Mouse (Mus musculus) intestine, postnatal 0 days (tissue): Measurements from ENCODE around the gene Gnaq. TPM values are rescaled to one million over a fixed set of nuclear protein-coding genes. Genes with fewer than 3 reads are reported as not detected.

Experiments used
- ATAC-seq: fragments of 200-750 bp; cut with Nextera tagmentation; 2 replicates; pipeline ENCODE4 v1.8.0; 2017; ENCODE audit warnings: mild to moderate bottlenecking, moderate TSS enrichment, moderate library complexity
- H3K27ac ChIP-seq: fragments of 300-500 bp; sonication (generic); 2 replicates; pipeline ENCODE4 v1.5.1; 2014; ENCODE audit warnings: mild to moderate bottlenecking, low read depth, low read length, moderate library complexity
- H3K27me3 ChIP-seq: fragments of 300-500 bp; sonication (generic); replicated peaks from 2 replicates; pipeline ENCODE4 v1.6.1; 2014; ENCODE audit warnings: low read length, mixed read lengths; ENCODE audit not compliant: control insufficient read depth, insufficient read depth
- H3K36me3 ChIP-seq: fragments of 300-500 bp; sonication (generic); 2 replicates; pipeline ENCODE4 v1.6.1; 2014; ENCODE audit warnings: mild to moderate bottlenecking, moderate library complexity; ENCODE audit not compliant: control insufficient read depth, insufficient read depth
- H3K4me1 ChIP-seq: fragments of 300-500 bp; sonication (generic); replicated peaks from 2 replicates; pipeline ENCODE4 v1.6.1; 2014; ENCODE audit warnings: antibody characterized with exemption, low read length, mixed read lengths; ENCODE audit not compliant: control insufficient read depth, insufficient read depth
- H3K4me2 ChIP-seq: fragments of 300-500 bp; sonication (generic); replicated peaks from 2 replicates; pipeline ENCODE4 v1.6.1; 2014; ENCODE audit warnings: low read depth, mild to moderate bottlenecking, moderate library complexity
- H3K4me3 ChIP-seq: fragments of 300-500 bp; sonication (generic); 2 replicates; pipeline ENCODE4 v1.5.1; 2014; ENCODE audit warnings: low read depth, low read length
- H3K9ac ChIP-seq: fragments of 300-500 bp; sonication (generic); 2 replicates; pipeline ENCODE4 v1.6.1; 2014; ENCODE audit warnings: mild to moderate bottlenecking, low read depth, low read length
- H3K9me3 ChIP-seq: fragments of 300-500 bp; sonication (generic); 2 replicates; pipeline ENCODE4 v1.6.1; 2016; ENCODE audit warnings: mixed run types; ENCODE audit not compliant: control insufficient read depth
- CTCF ChIP-seq: sonication (generic); IDR thresholded peaks from 2 replicates; pipeline ENCODE4 v1.5.1; 2016; ENCODE audit warnings: low read depth, mild to moderate bottlenecking, control low read depth, antibody characterized with exemption, moderate library complexity
- WGBS: fragments of 180-500 bp; shearing (Covaris S2); extraction: QIAGEN DNeasy Blood & Tissue Kit; methylation state at CpG from one replicate; pipeline ENCODE4 v1.1.7; 2014; 5-methylcytosine and 5-hydroxymethylcytosine counted together
- polyA plus RNA-seq: library from polyadenylated mRNA; unstranded; fragments of >200 nt; fragmentation: Nextera tagmentation; extraction: Ambion mirVana; gene quantifications from 2 replicates; pipeline ENCODE4 v1.2.1, GENCODE M21; 2015

Gnaq gene
- polyA plus RNA-seq, 1 experiment from 2014 or later: 17.1 TPM

DNA sequence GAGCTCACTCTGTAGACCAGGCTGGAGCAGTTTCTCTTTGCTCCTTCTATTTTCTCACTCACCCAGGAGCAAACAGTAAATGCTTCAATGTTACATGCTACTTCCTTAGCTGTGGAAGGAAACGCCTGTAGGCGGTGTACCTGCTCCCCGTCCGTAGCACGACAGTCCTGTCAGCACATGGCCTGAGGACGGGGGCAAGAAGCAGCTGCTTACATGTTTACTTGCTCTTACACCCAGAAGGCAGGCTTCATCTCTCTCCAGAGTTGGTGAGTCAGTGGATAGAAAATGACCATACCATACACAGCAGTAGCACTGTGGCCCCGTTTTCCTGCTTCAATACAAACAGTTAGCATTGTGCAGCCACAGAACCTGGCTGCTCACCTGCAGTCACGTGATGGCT, 247.1 kb downstream of the Gnaq start:
- Histone ChIP-seq H3K36me3 (peaks cover 26% of the 10 kb centered on the region; the same call in 1 of the 2 replicates), H3K9ac (no peak overlapping the region), H3K9me3 (no peaks in the 10 kb centered on the region), H3K27me3 (no peaks in the 10 kb centered on the region), H3K4me1 (peaks cover 6% of the 10 kb centered on the region; the same call in 1 of the 2 replicates), H3K4me2 (no peak overlapping the region), H3K4me3 (no peak overlapping the region), H3K27ac (no peak overlapping the region)
- 75% methylated on average over 8 of the region's 8 CpGs for WGBS
- no peak for ATAC-seq
- TF ChIP-seq CTCF: no peak

DNA sequence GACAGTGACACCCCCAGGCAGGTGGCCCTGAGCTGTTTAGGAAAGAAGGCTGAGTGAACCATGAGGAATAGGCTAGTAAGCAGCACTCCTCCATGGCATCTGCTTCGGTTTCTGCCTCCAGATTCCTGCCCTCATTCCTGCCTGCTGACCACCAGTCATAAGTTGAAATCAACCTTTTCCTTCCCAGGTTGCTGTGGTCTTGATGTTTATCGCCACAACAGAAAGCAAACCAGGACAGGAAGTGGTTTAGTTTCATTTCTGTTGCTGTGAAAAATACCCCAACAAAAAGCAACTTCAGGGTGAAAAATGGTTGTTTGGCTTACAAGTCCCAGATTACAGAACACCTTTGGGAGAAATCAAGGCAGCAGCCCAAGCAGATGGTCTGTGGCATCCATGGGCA, 249.8 kb downstream of the Gnaq start:
- no peaks in the 10 kb centered on the region for H3K27me3 ChIP-seq
- no peak overlapping the region for H3K4me3 ChIP-seq
- TF ChIP-seq CTCF: no peak
- H3K36me3 ChIP-seq: peaks cover 26% of the 10 kb centered on the region; the same call in 1 of the 2 replicates
- no peaks in the 10 kb centered on the region for H3K9me3 ChIP-seq
- no peak overlapping the region for H3K4me2 ChIP-seq
- no peak for ATAC-seq
- 85% methylated on average over 2 of the region's 2 CpGs for WGBS
- H3K27ac ChIP-seq: no peak overlapping the region
- no peak overlapping the region for H3K9ac ChIP-seq
- no peaks in the 10 kb centered on the region for H3K4me1 ChIP-seq

DNA sequence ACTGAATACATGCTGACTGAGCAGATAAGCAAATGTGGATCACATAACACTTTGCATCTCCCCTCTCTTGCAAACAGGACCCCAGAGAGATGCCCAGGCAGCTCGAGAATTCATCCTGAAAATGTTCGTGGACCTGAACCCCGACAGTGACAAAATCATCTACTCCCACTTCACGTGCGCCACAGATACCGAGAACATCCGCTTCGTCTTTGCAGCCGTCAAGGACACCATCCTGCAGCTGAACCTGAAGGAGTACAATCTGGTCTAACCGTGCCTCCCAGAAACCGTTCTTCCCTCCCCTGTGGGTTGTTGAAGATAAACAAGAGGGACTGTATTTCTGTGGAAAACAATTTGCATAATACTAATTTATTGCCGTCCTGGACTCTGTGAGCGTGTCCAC, 250.5 kb downstream of the Gnaq start:
- no peak for TF ChIP-seq CTCF
- H3K27me3 ChIP-seq: no peaks in the 10 kb centered on the region
- ATAC-seq: no peak
- no peaks in the 10 kb centered on the region for H3K9me3 ChIP-seq
- no peak overlapping the region for H3K9ac ChIP-seq
- no peak overlapping the region for H3K4me2 ChIP-seq
- H3K27ac ChIP-seq: no peak overlapping the region; the same call in 1 of the 2 replicates
- no peak overlapping the region for H3K4me3 ChIP-seq
- no peaks in the 10 kb centered on the region for H3K4me1 ChIP-seq
- WGBS: 67% methylated on average over 13 of the region's 13 CpGs
- H3K36me3 ChIP-seq: peaks cover 26% of the 10 kb centered on the region; the same call in 1 of the 2 replicates

DNA sequence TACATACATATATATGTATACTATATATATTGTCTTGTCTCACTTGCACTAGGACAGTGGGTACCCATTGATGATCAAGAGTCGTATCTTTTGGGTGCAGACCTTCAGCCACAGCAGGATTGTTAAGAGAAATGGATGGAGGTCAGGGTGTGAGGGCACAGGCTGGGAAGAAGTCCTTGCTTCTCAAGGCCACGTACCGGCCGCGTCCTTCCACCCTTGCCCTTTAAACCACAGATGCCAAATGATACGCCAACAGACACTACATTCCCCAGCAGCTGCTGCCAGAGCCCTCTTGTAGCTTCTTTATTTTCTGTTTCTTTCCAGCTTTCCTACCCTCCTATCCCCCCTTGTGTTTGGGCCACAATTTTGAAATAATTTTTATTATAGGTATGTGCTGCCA, 251.5 kb downstream of the Gnaq start:
- Histone ChIP-seq H3K4me1 (no peaks in the 10 kb centered on the region), H3K9me3 (no peaks in the 10 kb centered on the region), H3K27me3 (no peaks in the 10 kb centered on the region), H3K4me3 (no peak overlapping the region), H3K9ac (no peak overlapping the region), H3K27ac (no peak overlapping the region), H3K36me3 (peaks cover 17% of the 10 kb centered on the region; the same call in 1 of the 2 replicates), H3K4me2 (no peak overlapping the region)
- WGBS: 93% methylated on average over 6 of the region's 6 CpGs
- no peak for ATAC-seq
- TF ChIP-seq CTCF: no peak

DNA sequence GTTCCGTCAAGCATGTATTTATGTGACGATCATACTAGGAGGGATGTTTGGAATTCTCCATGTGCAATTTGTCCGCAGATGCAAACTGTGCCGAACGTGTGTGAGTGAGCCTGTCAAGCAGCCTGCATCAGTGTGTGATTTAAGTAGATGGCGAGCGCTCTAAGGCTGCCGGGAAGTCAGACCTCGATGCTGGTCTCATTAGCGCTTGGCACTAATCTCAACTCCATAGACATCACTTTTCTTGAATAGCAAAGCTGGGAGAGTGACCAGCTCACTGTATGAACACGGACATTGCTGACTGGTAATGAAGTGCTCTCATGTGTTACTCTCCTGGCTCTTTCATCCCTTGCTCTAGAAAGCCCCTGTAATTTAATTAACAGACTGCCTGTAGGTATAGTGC, 252.3 kb downstream of the Gnaq start:
- H3K9me3 ChIP-seq: no peaks in the 10 kb centered on the region
- peaks cover 13% of the 10 kb centered on the region; the same call in 1 of the 2 replicates for H3K36me3 ChIP-seq
- H3K4me3 ChIP-seq: no peak overlapping the region
- no peaks in the 10 kb centered on the region for H3K4me1 ChIP-seq
- ATAC-seq: no peak
- TF ChIP-seq CTCF: no peak
- WGBS: 65% methylated on average over 11 of the region's 11 CpGs
- no peak overlapping the region for H3K9ac ChIP-seq
- no peak overlapping the region for H3K27ac ChIP-seq
- no peak overlapping the region for H3K4me2 ChIP-seq
- no peaks in the 10 kb centered on the region for H3K27me3 ChIP-seq

DNA sequence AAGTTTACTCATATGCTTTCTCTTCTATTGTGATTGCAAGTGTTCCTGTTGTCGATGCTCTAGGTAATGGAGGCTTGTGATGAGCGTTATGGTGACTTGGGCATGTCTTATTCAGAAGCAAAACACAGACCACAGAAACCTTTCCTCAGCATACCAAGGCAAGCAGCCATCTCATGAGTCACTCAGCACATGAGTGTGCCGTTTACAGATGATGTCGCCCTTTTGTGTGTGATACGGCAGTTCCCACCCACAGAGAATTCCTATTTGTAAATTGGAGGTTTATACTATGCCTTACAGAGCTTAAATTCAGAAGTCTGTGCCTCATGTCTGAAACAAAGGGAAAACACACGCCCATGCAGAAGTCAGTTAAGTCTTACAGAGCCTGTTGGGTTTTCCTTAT, 253.9 kb downstream of the Gnaq start:
- no peak overlapping the region for H3K4me2 ChIP-seq
- no peak overlapping the region for H3K9ac ChIP-seq
- no peaks in the 10 kb centered on the region for H3K4me1 ChIP-seq
- no peak overlapping the region for H3K27ac ChIP-seq
- H3K9me3 ChIP-seq: no peaks in the 10 kb centered on the region
- TF ChIP-seq CTCF: no peak
- peaks cover 13% of the 10 kb centered on the region; the same call in 1 of the 2 replicates for H3K36me3 ChIP-seq
- no peak overlapping the region for H3K4me3 ChIP-seq
- WGBS: 69% methylated on average over 6 of the region's 6 CpGs
- H3K27me3 ChIP-seq: no peaks in the 10 kb centered on the region
- no peak for ATAC-seq
